Mouse (Mus musculus): ENCODE measurements around the gene Gdf5.

- TF ChIP-seq POLR2A (IDR thresholded peaks at IDR 0.05; ENCODE audit: borderline replicate concordance, extremely low read depth, insufficient read depth, insufficient read length, poor library complexity, severe bottlenecking) (no peak), CTCF (IDR thresholded peaks at IDR 0.05; ENCODE audit: borderline replicate concordance, extremely low read depth, insufficient read depth, insufficient read length) (no peak)
Observed at GRCm38 (mm10) chr2:155973348-155973747, 28.2 kb upstream of the Gdf5 start.
